Comparison of ENCODE assay signal across 10 mouse cellular contexts in genomic region chr11:119796406-119796805, GRCm38 (mm10).
DNase-seq lines count a peak whose midpoint lies in the region; ATAC-seq lines count a peak whose summit lies in the region.
"Had no signal": no experiment of that assay in that cellular context is flagged by ENCODE, and none has a peak within 500 bp of the region (broad histone marks: within the 10 kb centered on the region; RNA-seq: fewer than 3 reads in every experiment).

No protein-coding gene starts in this region.

- no peaks in the 10 kb centered on the region for H3K9me3 ChIP-seq in midbrain, embryonic 15.5 days
- H3K9me3 ChIP-seq: liver, embryonic 13.5 days had no signal

- 60% methylated on average over 7 of the region's 7 CpGs for WGBS in midbrain, embryonic 15.5 days

- H3K4me1 ChIP-seq in midbrain, embryonic 15.5 days: peaks cover 15% of the 10 kb centered on the region

- no peak overlapping the region for H3K4me2 ChIP-seq in midbrain, embryonic 15.5 days
- H3K4me2 ChIP-seq: liver, embryonic 13.5 days had no signal

- ATAC-seq in midbrain, embryonic 15.5 days (replicated peaks): no peak

- H3K9ac ChIP-seq in midbrain, embryonic 15.5 days: no peak overlapping the region
- H3K9ac ChIP-seq: liver, embryonic 13.5 days had no signal

- DNase-seq in 3134 (ENCODE audit: extremely low read depth, insufficient read length, low spot score): peak; percentile 85
- DNase-seq in 3T3-L1 (ENCODE audit: low read depth, low spot score): peak; percentile 71
- peak; percentile 36 to 70 for DNase-seq in frontal cortex, postnatal 14 days (ENCODE audit: low spot score in 2 of 2)
- DNase-seq in left cerebral cortex, adult 9 months (ENCODE audit: low spot score in 2 of 2): peak; percentile 82 to 83
- DNase-seq in spleen, postnatal 36 days (ENCODE audit: low spot score in 2 of 2): no peak
- DNase-seq in lung, adult 18-20 months: no peak
- DNase-seq in Muller cell, postnatal 12 days (ENCODE audit: inconsistent ontology term): no peak
- DNase-seq: liver, embryonic 13.5 days had no signal

- no peaks in the 10 kb centered on the region for H3K27me3 ChIP-seq in midbrain, embryonic 15.5 days (replicated peaks)
- H3K27me3 ChIP-seq: liver, embryonic 13.5 days had no signal

- H3K4me3 ChIP-seq in midbrain, embryonic 15.5 days: no peak overlapping the region
- H3K4me3 ChIP-seq: heart, adult 2 months; liver, embryonic 13.5 days had no signal

- no peak overlapping the region for H3K27ac ChIP-seq in midbrain, embryonic 15.5 days
- H3K27ac ChIP-seq: heart, adult 2 months; liver, embryonic 13.5 days had no signal

- no peaks in the 10 kb centered on the region for H3K36me3 ChIP-seq in midbrain, embryonic 15.5 days (replicated peaks)

Comparison
In these comparisons a context has a peak if more than half of its experiments do, and no peak if none do; other contexts are left out.
1. DNase-seq: peak in 3134 (single experiment), 3T3-L1 (single experiment), frontal cortex, postnatal 14 days (2 of 2) and left cerebral cortex, adult 9 months (2 of 2); none in spleen, postnatal 36 days (0 of 2), lung, adult 18-20 months (0 of 2) and Muller cell, postnatal 12 days (single experiment).